Mouse (Mus musculus) cerebellum, adult 2 months (tissue): ENCODE measurements at regions not wholly inside any gene's neighbourhood (a gene's known extent, or its start where the extent isn't known, plus 50 kb on each side); places are given as distances from the start of the nearest gene placed in this dataset.

Experiments
- CTCF ChIP-seq: fragments of 200-500 bp; IDR thresholded peaks from 2 replicates; pipeline ENCODE4 v1.5.1; 2011; ENCODE audit warnings: low read depth, mild to moderate bottlenecking, control low read depth, low read length, moderate library complexity, borderline replicate concordance; ENCODE audit not compliant: insufficient read depth
- POLR2A ChIP-seq: fragments of 200-500 bp; IDR thresholded peaks from 2 replicates; pipeline ENCODE4 v1.6.1; 2011; ENCODE audit warnings: low read length, control low read depth, borderline replicate concordance; ENCODE audit not compliant: insufficient read depth

DNA sequence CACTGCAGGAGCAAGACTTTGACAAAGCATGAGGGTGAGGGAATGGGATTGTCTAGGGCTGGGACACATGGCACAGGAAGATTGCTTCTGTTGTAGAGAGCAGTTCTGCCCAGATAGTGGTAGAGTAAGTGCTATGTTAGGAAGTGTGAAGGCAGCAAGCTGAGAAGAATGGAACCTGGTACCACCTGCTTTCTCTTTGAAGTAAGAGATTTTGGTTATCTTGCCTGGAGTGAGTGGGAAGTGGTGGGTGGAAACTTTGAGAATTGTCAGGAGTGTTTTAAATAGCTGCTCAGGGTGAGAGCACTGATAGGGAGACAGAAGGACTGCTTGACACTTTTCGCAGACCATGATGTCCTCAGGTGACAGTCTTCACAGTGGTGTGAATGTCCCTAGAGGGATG is 81.0 kb upstream of the Fam49a start:
- TF ChIP-seq CTCF (no peak), POLR2A (no peak)
